Mouse (Mus musculus) erythroblast, embryonic 14.5 days (primary cell): ENCODE results near the gene Btbd8. TPM values are rescaled to one million over a fixed set of nuclear protein-coding genes. Genes with fewer than 3 reads are reported as not detected.

Source experiments
- H3K27me3 ChIP-seq: 2 replicates; pipeline ENCODE4 v1.6.1; 2012; ENCODE audit warnings: inconsistent platforms; ENCODE audit not compliant: control insufficient read depth
- H3K36me3 ChIP-seq: 2 replicates; pipeline ENCODE4 v1.6.1; 2012; ENCODE audit warnings: mild to moderate bottlenecking, inconsistent platforms; ENCODE audit not compliant: control insufficient read depth
- H3K4me1 ChIP-seq: 2 replicates; pipeline ENCODE4 v1.6.1; 2012; ENCODE audit warnings: inconsistent platforms; ENCODE audit not compliant: control insufficient read depth
- H3K4me3 ChIP-seq: replicated peaks from 2 replicates; pipeline ENCODE3; 2012; ENCODE audit warnings: moderate library complexity, mild to moderate bottlenecking, inconsistent platforms
- H3K9me3 ChIP-seq: 2 replicates; pipeline ENCODE4 v1.6.1; 2012; ENCODE audit warnings: low read length, inconsistent platforms, mixed read lengths; ENCODE audit not compliant: control insufficient read depth
- GATA1 ChIP-seq: IDR thresholded peaks from 2 replicates; pipeline ENCODE4 v1.6.1; 2012; ENCODE audit warnings: low read length, inconsistent platforms, mixed read lengths
- TAL1 ChIP-seq: IDR thresholded peaks from 3 replicates; pipeline ENCODE4 v1.6.1; 2012; ENCODE audit warnings: low read length, inconsistent platforms, mixed read lengths
- polyA plus RNA-seq: library from polyadenylated mRNA; stranded (reverse); fragments of >175 nt; gene quantifications from 2 replicates; pipeline ENCODE4 v1.2.3, GENCODE M21; 2012

Gene Btbd8
- 0.04 and 0.11 TPM in 2 replicates for polyA plus RNA-seq

- Histone ChIP-seq H3K9me3 (no peaks in the 10 kb centered on the region), H3K4me1 (peaks cover 54% of the 10 kb centered on the region), H3K27me3 (peaks cover 17% of the 10 kb centered on the region), H3K4me3 (peak within 1 kb of the TSS; percentile 91), H3K36me3 (peaks cover 2% of the 10 kb centered on the region; the same call in 1 of the 2 replicates)
- no peak for TF ChIP-seq GATA1
- TF ChIP-seq TAL1: no peak
These were observed at the start of gene Btbd8 for GRCm38 (mm10) chr5:107437464-107438281. TSS of gene Btbd8 (plus strand) at chr5:107437997.

- no peaks in the 10 kb centered on the region for H3K4me1 ChIP-seq
- peaks cover 4% of the 10 kb centered on the region for H3K27me3 ChIP-seq
- H3K36me3 ChIP-seq: no peaks in the 10 kb centered on the region
- TF ChIP-seq GATA1: no peak
- no peak for TF ChIP-seq TAL1
- H3K9me3 ChIP-seq: no peaks in the 10 kb centered on the region
- H3K4me3 ChIP-seq: no peak overlapping the region
These were observed 48.4 kb upstream of the Btbd8 start for GRCm38 (mm10) chr5:107389373-107389772.

- no peaks in the 10 kb centered on the region for H3K4me1 ChIP-seq
- H3K27me3 ChIP-seq: peaks cover 3% of the 10 kb centered on the region; the same call in 1 of the 2 replicates
- no peak overlapping the region for H3K4me3 ChIP-seq
- H3K9me3 ChIP-seq: no peaks in the 10 kb centered on the region
- no peak for TF ChIP-seq TAL1
- TF ChIP-seq GATA1: no peak
- no peaks in the 10 kb centered on the region for H3K36me3 ChIP-seq
These were observed 43.4 kb upstream of the Btbd8 start for GRCm38 (mm10) chr5:107394437-107394836.

GRCm38 (mm10) chr5:107402436-107402835 is 35.4 kb upstream of the Btbd8 start, which contains the start of gene Ephx4:
TSS of gene Ephx4 (plus strand) at chr5:107402736.
- no peak for TF ChIP-seq GATA1
- Histone ChIP-seq H3K36me3 (no peaks in the 10 kb centered on the region), H3K9me3 (peaks cover 4% of the 10 kb centered on the region; the same call in 1 of the 2 replicates), H3K4me1 (no peaks in the 10 kb centered on the region), H3K27me3 (peaks cover 61% of the 10 kb centered on the region), H3K4me3 (peak within 1 kb of the TSS; percentile 22)

- no peaks in the 10 kb centered on the region for H3K4me1 ChIP-seq
- peaks cover 64% of the 10 kb centered on the region for H3K27me3 ChIP-seq
- H3K4me3 ChIP-seq: peak overlapping the region; percentile 22
- no peaks in the 10 kb centered on the region for H3K36me3 ChIP-seq
- peaks cover 4% of the 10 kb centered on the region; the same call in 1 of the 2 replicates for H3K9me3 ChIP-seq
- TF ChIP-seq GATA1: no peak
- no peak for TF ChIP-seq TAL1
These were observed 34.5 kb upstream of the Btbd8 start for GRCm38 (mm10) chr5:107403011-107403946.

GRCm38 (mm10) chr5:107403947-107404684 is 33.7 kb upstream of the Btbd8 start:
- Histone ChIP-seq H3K27me3 (peaks cover 67% of the 10 kb centered on the region), H3K9me3 (peaks cover 4% of the 10 kb centered on the region; the same call in 1 of the 2 replicates), H3K36me3 (no peaks in the 10 kb centered on the region), H3K4me1 (no peaks in the 10 kb centered on the region), H3K4me3 (no peak overlapping the region)
- no peak for TF ChIP-seq GATA1
- no peak for TF ChIP-seq TAL1

- Histone ChIP-seq H3K9me3 (peaks cover 4% of the 10 kb centered on the region; the same call in 1 of the 2 replicates), H3K27me3 (peaks cover 65% of the 10 kb centered on the region), H3K4me1 (no peaks in the 10 kb centered on the region), H3K36me3 (no peaks in the 10 kb centered on the region), H3K4me3 (no peak overlapping the region)
- TF ChIP-seq GATA1 (no peak), TAL1 (no peak)
These were observed 32.4 kb upstream of the Btbd8 start for GRCm38 (mm10) chr5:107405361-107405760.

- Histone ChIP-seq H3K4me3 (no peak overlapping the region), H3K36me3 (no peaks in the 10 kb centered on the region), H3K9me3 (no peaks in the 10 kb centered on the region), H3K4me1 (no peaks in the 10 kb centered on the region), H3K27me3 (peaks cover 21% of the 10 kb centered on the region)
- TF ChIP-seq TAL1 (no peak), GATA1 (no peak)
These were observed 27.5 kb upstream of the Btbd8 start for GRCm38 (mm10) chr5:107410305-107410704.
